Mouse (Mus musculus) forebrain, embryonic 12.5 days (tissue): ENCODE measurements around the gene Gtf2ird2. TPM values are rescaled to one million over a fixed set of nuclear protein-coding genes. Genes with fewer than 3 reads are reported as not detected.

Source experiments
- ATAC-seq: fragments of 200-750 bp; cut with Nextera tagmentation; 2 replicates; pipeline ENCODE4 v1.8.0; 2017; ENCODE audit warnings: moderate TSS enrichment; ENCODE audit not compliant: low FRiP score
- H3K27ac ChIP-seq: fragments of 300-500 bp; sonication (generic); 2 replicates; pipeline ENCODE4 v1.5.1; 2016; ENCODE audit warnings: mild to moderate bottlenecking
- H3K27me3 ChIP-seq: fragments of 300-500 bp; sonication (generic); 2 replicates; pipeline ENCODE4 v1.6.1; 2016; ENCODE audit warnings: mild to moderate bottlenecking
- H3K36me3 ChIP-seq: fragments of 300-500 bp; sonication (generic); replicated peaks from 2 replicates; pipeline ENCODE4 v1.6.1; 2016; ENCODE audit warnings: mild to moderate bottlenecking
- H3K4me1 ChIP-seq: fragments of 300-500 bp; sonication (generic); 2 replicates; pipeline ENCODE4 v1.6.1; 2016
- H3K4me2 ChIP-seq: fragments of 300-500 bp; sonication (generic); 2 replicates; pipeline ENCODE4 v1.6.1; 2016; ENCODE audit warnings: mild to moderate bottlenecking, moderate library complexity
- H3K4me3 ChIP-seq: fragments of 300-500 bp; sonication (generic); replicated peaks from 2 replicates; pipeline ENCODE4 v1.5.1; 2016; ENCODE audit warnings: mild to moderate bottlenecking
- H3K9ac ChIP-seq: fragments of 300-500 bp; sonication (generic); 2 replicates; pipeline ENCODE4 v1.6.1; 2016; ENCODE audit warnings: mild to moderate bottlenecking
- H3K9me3 ChIP-seq: fragments of 300-500 bp; sonication (generic); 2 replicates; pipeline ENCODE4 v1.6.1; 2016
- WGBS: fragments of 180-500 bp; shearing (Covaris S2); methylation state at CpG from one replicate; pipeline ENCODE4 v1.1.7; 2016; 5-methylcytosine and 5-hydroxymethylcytosine counted together
- polyA plus RNA-seq: library from polyadenylated mRNA; unstranded; fragments of >200 nt; fragmentation: Nextera tagmentation; extraction: Ambion mirVana; gene quantifications from 2 replicates; pipeline ENCODE4 v1.2.1, GENCODE M21; 2016

The Gtf2ird2 gene
- polyA plus RNA-seq, 1 experiment from 2014 or later = 11.6 TPM

DNA sequence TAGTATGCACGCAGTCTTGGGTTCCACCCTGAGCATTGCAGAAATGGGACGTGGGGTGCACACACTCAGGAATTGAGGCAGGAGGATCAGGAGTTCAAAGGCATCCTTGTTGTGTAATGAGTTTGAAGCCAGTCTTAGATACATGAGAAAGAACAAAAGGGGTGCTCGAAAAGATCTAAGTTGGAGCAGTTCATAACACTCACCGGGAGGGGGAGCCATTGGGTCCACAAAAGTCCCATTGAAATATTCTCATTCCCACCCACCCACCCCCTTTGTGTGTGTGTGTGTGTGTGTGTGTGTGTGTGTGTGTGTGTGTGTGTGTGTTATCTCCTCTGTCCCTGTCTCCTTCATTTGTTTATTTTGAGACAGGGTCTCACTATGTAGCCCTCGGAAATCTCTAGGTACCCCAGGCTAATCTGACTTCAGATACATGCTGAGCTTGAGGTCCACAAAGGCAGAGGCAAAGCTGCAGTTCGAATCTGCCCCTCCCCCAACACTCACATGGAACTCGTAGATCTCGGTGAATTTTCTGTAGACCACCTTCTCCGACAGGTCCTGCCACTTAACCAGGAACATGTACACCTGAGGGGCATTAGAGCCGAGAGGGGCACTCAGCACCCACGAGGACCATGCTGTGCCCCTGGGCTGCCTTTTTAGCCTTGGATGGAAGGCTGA, 43.9 kb downstream of the Gtf2ird2 start:
- H3K4me3 ChIP-seq = no peak overlapping the region
- no peak for ATAC-seq
- H3K9me3 ChIP-seq = no peaks in the 10 kb centered on the region
- H3K4me1 ChIP-seq = peaks cover 4% of the 10 kb centered on the region; the same call in 1 of the 2 replicates
- H3K36me3 ChIP-seq = no peaks in the 10 kb centered on the region
- peaks cover 5% of the 10 kb centered on the region; the same call in 1 of the 2 replicates for H3K27me3 ChIP-seq
- no peak overlapping the region for H3K9ac ChIP-seq
- 41% methylated on average over 11 of the region's 11 CpGs for WGBS
- H3K4me2 ChIP-seq = no peak overlapping the region
- H3K27ac ChIP-seq = no peak overlapping the region

- 87% methylated on average over 6 of the region's 6 CpGs for WGBS
- no peak for ATAC-seq
Observed at GRCm38 (mm10) chr5:134228249-134228638, 44.4 kb downstream of the Gtf2ird2 start.

DNA sequence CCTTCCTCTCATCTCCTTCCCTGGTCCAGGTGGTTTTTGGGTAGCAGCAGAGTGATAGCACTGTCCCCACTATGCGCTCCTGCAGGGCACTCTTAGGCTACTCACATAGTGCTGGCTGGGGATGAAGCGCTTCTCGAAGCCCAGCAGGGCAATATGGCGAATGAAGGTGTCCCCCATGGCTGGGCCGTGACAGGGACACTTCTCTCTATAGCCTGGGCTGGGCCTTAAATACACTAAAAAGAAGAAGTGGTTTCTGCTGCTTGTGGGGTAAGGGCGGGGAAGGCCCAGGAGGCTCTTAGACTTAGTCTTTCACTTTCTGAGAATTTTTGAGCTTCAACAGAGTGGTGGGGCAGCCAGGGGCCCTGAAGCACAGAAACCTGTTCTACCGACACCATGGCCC, 45.6 kb downstream of the Gtf2ird2 start, which contains the start of gene Ncf1:
Gene Ncf1 (minus strand): TSS at position 235 of the 400 bp plus-strand sequence.
- no peak for ATAC-seq
- no peaks in the 10 kb centered on the region for H3K27me3 ChIP-seq
- 87% methylated on average over 7 of the region's 7 CpGs for WGBS
- H3K4me2 ChIP-seq = no peak within 1 kb of the TSS
- peaks cover 4% of the 10 kb centered on the region; the same call in 1 of the 2 replicates for H3K4me1 ChIP-seq
- H3K36me3 ChIP-seq = no peaks in the 10 kb centered on the region
- H3K4me3 ChIP-seq = no peak within 1 kb of the TSS
- no peak within 1 kb of the TSS for H3K9ac ChIP-seq
- H3K27ac ChIP-seq = no peak within 1 kb of the TSS
- H3K9me3 ChIP-seq = no peaks in the 10 kb centered on the region

More at GRCm38 (mm10) chr5:134228249-134228638, 44.4 kb downstream of the Gtf2ird2 start:
- no peaks in the 10 kb centered on the region for H3K9me3 ChIP-seq
- H3K4me1 ChIP-seq = peaks cover 4% of the 10 kb centered on the region; the same call in 1 of the 2 replicates
- no peak overlapping the region for H3K27ac ChIP-seq
- H3K4me2 ChIP-seq = no peak overlapping the region
- no peak overlapping the region for H3K4me3 ChIP-seq
- H3K27me3 ChIP-seq = peaks cover 2% of the 10 kb centered on the region; the same call in 1 of the 2 replicates
- H3K36me3 ChIP-seq = no peaks in the 10 kb centered on the region
- no peak overlapping the region for H3K9ac ChIP-seq

GRCm38 (mm10) chr5:134231376-134231775, 47.6 kb downstream of the Gtf2ird2 start:
- no peak overlapping the region for H3K9ac ChIP-seq
- ATAC-seq = no peak
- H3K36me3 ChIP-seq = peaks cover 11% of the 10 kb centered on the region
- H3K4me3 ChIP-seq = no peak overlapping the region
- 82% methylated on average over 5 of the region's 5 CpGs for WGBS
- peaks cover 15% of the 10 kb centered on the region for H3K4me1 ChIP-seq
- H3K27ac ChIP-seq = no peak overlapping the region
- H3K27me3 ChIP-seq = no peaks in the 10 kb centered on the region
- no peak overlapping the region for H3K4me2 ChIP-seq
- H3K9me3 ChIP-seq = no peaks in the 10 kb centered on the region

GRCm38 (mm10) chr5:134232111-134232510, 48.3 kb downstream of the Gtf2ird2 start:
- H3K9ac ChIP-seq = no peak overlapping the region
- no peak overlapping the region for H3K4me3 ChIP-seq
- no peak for ATAC-seq
- WGBS = 71% methylated on average over 6 of the region's 6 CpGs
- H3K27ac ChIP-seq = no peak overlapping the region
- H3K4me1 ChIP-seq = peaks cover 15% of the 10 kb centered on the region
- peaks cover 18% of the 10 kb centered on the region for H3K36me3 ChIP-seq
- H3K27me3 ChIP-seq = no peaks in the 10 kb centered on the region
- H3K9me3 ChIP-seq = no peaks in the 10 kb centered on the region
- no peak overlapping the region for H3K4me2 ChIP-seq

DNA sequence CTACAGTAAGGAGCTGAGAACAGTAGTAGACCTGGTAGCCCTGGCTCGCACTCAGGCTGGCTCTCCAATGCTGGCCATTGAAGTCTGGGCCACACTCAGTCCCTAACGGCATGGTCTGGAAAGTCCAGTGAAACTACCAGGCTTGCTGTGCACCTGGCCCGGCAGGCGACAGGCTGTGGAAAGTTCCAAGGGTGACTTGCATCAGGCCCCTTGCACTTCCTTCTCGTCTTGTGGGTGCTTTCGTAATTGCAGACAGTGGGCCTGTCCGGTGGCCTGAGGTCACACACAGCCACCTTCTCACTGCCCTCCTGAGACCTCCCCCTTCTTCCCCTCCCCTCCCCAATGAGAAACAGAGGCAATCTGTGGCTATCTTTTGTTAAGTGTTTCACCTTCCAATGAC, 48.7 kb downstream of the Gtf2ird2 start:
- H3K27ac ChIP-seq = no peak overlapping the region
- H3K36me3 ChIP-seq = peaks cover 23% of the 10 kb centered on the region
- H3K4me3 ChIP-seq = no peak overlapping the region
- H3K9me3 ChIP-seq = no peaks in the 10 kb centered on the region
- WGBS = 70% methylated on average over 7 of the region's 7 CpGs
- no peak; the same call in 1 of the 2 replicates for ATAC-seq
- no peak overlapping the region for H3K9ac ChIP-seq
- H3K4me2 ChIP-seq = no peak overlapping the region; the same call in 1 of the 2 replicates
- peaks cover 15% of the 10 kb centered on the region for H3K4me1 ChIP-seq
- no peaks in the 10 kb centered on the region for H3K27me3 ChIP-seq

- Histone ChIP-seq H3K36me3 (peaks cover 30% of the 10 kb centered on the region), H3K4me1 (peaks cover 20% of the 10 kb centered on the region), H3K9ac (no peak overlapping the region), H3K4me2 (no peak overlapping the region), H3K27me3 (no peaks in the 10 kb centered on the region), H3K27ac (0 out of 2 replicates have a peak overlapping the region, but pooled peaks have one; percentile 19), H3K4me3 (no peak overlapping the region), H3K9me3 (no peaks in the 10 kb centered on the region)
- ATAC-seq = no peak
- 80% methylated on average over 7 of the region's 7 CpGs for WGBS
Observed at GRCm38 (mm10) chr5:134233244-134233651, 49.4 kb downstream of the Gtf2ird2 start.

GRCm38 (mm10) chr5:134234205-134234604, 50.4 kb downstream of the Gtf2ird2 start:
- H3K4me1 ChIP-seq = peaks cover 29% of the 10 kb centered on the region
- H3K4me3 ChIP-seq = no peak overlapping the region
- H3K27me3 ChIP-seq = no peaks in the 10 kb centered on the region
- H3K27ac ChIP-seq = peak overlapping the region; percentile 56; the same call in 1 of the 2 replicates
- H3K9ac ChIP-seq = no peak overlapping the region
- H3K9me3 ChIP-seq = no peaks in the 10 kb centered on the region
- 74% methylated on average over 2 of the region's 2 CpGs for WGBS
- ATAC-seq = no peak
- peaks cover 39% of the 10 kb centered on the region for H3K36me3 ChIP-seq
- no peak overlapping the region for H3K4me2 ChIP-seq

GRCm38 (mm10) chr5:134235111-134235510, 51.3 kb downstream of the Gtf2ird2 start:
- no peak overlapping the region for H3K4me3 ChIP-seq
- 40% methylated on average over 6 of the region's 6 CpGs for WGBS
- H3K27ac ChIP-seq = peak overlapping the region; percentile 56
- peaks cover 48% of the 10 kb centered on the region for H3K36me3 ChIP-seq
- peaks cover 34% of the 10 kb centered on the region for H3K4me1 ChIP-seq
- H3K4me2 ChIP-seq = no peak overlapping the region
- 0 out of 2 replicates have a peak overlapping the region, but pooled peaks have one; percentile 5 for H3K9ac ChIP-seq
- ATAC-seq = no peak
- H3K27me3 ChIP-seq = no peaks in the 10 kb centered on the region
- no peaks in the 10 kb centered on the region for H3K9me3 ChIP-seq

DNA sequence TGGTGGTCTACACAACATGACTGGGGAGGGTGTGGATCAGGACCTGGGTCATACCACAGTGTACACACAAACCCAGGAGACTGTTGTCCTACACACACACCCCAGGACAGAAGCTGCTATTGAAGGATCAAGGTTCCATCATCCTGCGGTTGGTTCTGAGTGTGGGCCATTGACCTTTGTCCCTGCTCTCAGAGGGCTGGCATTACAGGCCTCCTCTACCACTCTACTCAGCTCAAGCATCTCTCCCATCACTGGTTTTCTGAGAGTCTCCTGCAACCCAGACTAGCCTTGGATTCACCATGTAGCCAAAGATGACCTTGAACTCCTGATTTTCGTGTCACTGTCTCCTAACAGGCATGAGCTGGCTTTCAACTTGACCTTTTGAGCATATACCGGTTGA, 52.4 kb downstream of the Gtf2ird2 start:
- Histone ChIP-seq H3K9me3 (no peaks in the 10 kb centered on the region), H3K9ac (no peak overlapping the region), H3K4me1 (peaks cover 34% of the 10 kb centered on the region), H3K4me2 (no peak overlapping the region), H3K36me3 (peaks cover 60% of the 10 kb centered on the region), H3K27me3 (no peaks in the 10 kb centered on the region), H3K27ac (no peak overlapping the region), H3K4me3 (no peak overlapping the region)
- no peak for ATAC-seq
- WGBS = 93% methylated on average over 3 of the region's 3 CpGs

- Histone ChIP-seq H3K4me3 (no peak overlapping the region), H3K27ac (no peak overlapping the region), H3K27me3 (no peaks in the 10 kb centered on the region), H3K9me3 (no peaks in the 10 kb centered on the region), H3K36me3 (peaks cover 65% of the 10 kb centered on the region), H3K4me1 (peaks cover 34% of the 10 kb centered on the region), H3K9ac (no peak overlapping the region), H3K4me2 (no peak overlapping the region)
- 92% methylated on average over 6 of the region's 6 CpGs for WGBS
- no peak for ATAC-seq
Observed at GRCm38 (mm10) chr5:134236796-134237195, 53.0 kb downstream of the Gtf2ird2 start.

- Histone ChIP-seq H3K27me3 (no peaks in the 10 kb centered on the region), H3K36me3 (peaks cover 72% of the 10 kb centered on the region), H3K4me2 (no peak overlapping the region), H3K4me1 (peaks cover 31% of the 10 kb centered on the region), H3K9me3 (no peaks in the 10 kb centered on the region), H3K4me3 (no peak overlapping the region), H3K9ac (no peak overlapping the region), H3K27ac (peak overlapping the region; percentile 86; the same call in 1 of the 2 replicates)
- WGBS = 94% methylated on average over 11 of the region's 11 CpGs
- no peak for ATAC-seq
Observed at GRCm38 (mm10) chr5:134237508-134237907, 53.7 kb downstream of the Gtf2ird2 start.
